Comparison of ENCODE assay signal across 8 mouse cellular contexts in the genomic region with DNA sequence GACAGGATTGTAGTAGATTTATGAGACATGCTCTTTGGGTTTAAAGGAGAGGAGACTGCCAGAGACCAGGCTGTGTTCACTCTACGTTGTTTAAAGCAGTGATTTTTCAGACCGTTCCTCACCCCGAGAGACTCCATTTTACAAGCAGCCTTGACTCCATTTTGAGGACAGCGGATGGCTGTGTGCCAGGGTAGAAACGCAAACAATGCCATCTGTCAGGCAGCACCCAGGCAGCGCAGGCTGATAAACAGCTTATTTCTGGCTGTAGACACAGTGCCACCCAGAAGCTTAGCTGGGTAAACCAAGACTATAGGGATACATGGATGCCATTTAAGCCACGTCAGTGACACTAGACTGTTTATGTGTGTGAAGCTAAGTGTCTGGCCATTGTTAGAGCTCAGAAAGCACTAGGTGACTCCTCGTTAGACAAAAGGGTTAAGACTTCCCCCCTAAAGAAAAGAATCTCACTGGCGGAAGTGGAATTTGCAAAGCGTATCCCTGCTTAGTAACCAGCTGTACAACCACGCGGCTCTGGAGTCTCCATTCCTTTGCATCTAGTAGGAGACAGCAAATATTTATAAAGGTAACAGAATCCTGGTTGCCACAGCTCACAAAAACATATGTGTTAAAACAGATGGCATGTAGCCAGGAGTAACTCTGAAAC. TPM values are rescaled to one million over a fixed set of nuclear protein-coding genes. Genes with fewer than 3 reads are reported as not detected.
DNase-seq lines count a peak whose midpoint lies in the region; ATAC-seq lines count a peak whose summit lies in the region.

No protein-coding gene starts in this region.

- WGBS in limb, embryonic 12.5 days, result 55% methylated on average over 12 of the region's 12 CpGs
- WGBS in limb, embryonic 10.5 days, result 86% methylated on average over 12 of the region's 12 CpGs
- WGBS in intestine, embryonic 14.5 days, result 33% methylated on average over 12 of the region's 12 CpGs
- 33% methylated on average over 12 of the region's 12 CpGs for WGBS in lung, embryonic 16.5 days

- H3K9ac ChIP-seq in limb, embryonic 12.5 days (replicated peaks), result no peak overlapping the region
- peak overlapping the region; percentile 34 for H3K9ac ChIP-seq in intestine, embryonic 14.5 days (ENCODE audit: low read length)
- H3K9ac ChIP-seq in lung, embryonic 16.5 days (ENCODE audit: low read length), result peak overlapping the region; percentile 12; the same call in 1 of the 2 replicates

- H3K36me3 ChIP-seq in limb, embryonic 12.5 days, result no peaks in the 10 kb centered on the region
- H3K36me3 ChIP-seq in limb, embryonic 10.5 days, result no peaks in the 10 kb centered on the region
- no peaks in the 10 kb centered on the region for H3K36me3 ChIP-seq in intestine, embryonic 14.5 days (ENCODE audit: control insufficient read depth, insufficient read depth, low read length)
- H3K36me3 ChIP-seq in lung, embryonic 16.5 days (ENCODE audit: control insufficient read depth, insufficient read depth, low read length), result no peaks in the 10 kb centered on the region

- DNase-seq in limb, embryonic 10.5 days (ENCODE audit: low spot score), result no peak
- DNase-seq in cerebellum, adult 8-10 months, result peak; percentile 77
- DNase-seq in intestine, embryonic 14.5 days (ENCODE audit: low spot score), result peak; percentile 62
- DNase-seq in right cerebral cortex, postnatal 25 days, result peak; percentile 62
- no peak for DNase-seq in embryo, embryonic 10.5 days (ENCODE audit: low spot score)
- DNase-seq in spleen, postnatal 4 days (ENCODE audit: low spot score in 2 of 2), result no peak

- no peaks in the 10 kb centered on the region for H3K27me3 ChIP-seq in limb, embryonic 12.5 days
- no peaks in the 10 kb centered on the region for H3K27me3 ChIP-seq in limb, embryonic 10.5 days (ENCODE audit: low read depth, poor library complexity, severe bottlenecking)
- no peaks in the 10 kb centered on the region for H3K27me3 ChIP-seq in intestine, embryonic 14.5 days (replicated peaks; ENCODE audit: control insufficient read depth, insufficient read depth, low read length)
- H3K27me3 ChIP-seq in lung, embryonic 16.5 days (ENCODE audit: control insufficient read depth, insufficient read depth, low read depth, low read length), result no peaks in the 10 kb centered on the region

- peak; percentile 31; the same call in 1 of the 2 replicates for ATAC-seq in limb, embryonic 12.5 days (ENCODE audit: insufficient number of reproducible peaks, insufficient read depth, low FRiP score, low TSS enrichment, low read depth)
- ATAC-seq in intestine, embryonic 14.5 days (replicated peaks; ENCODE audit: low FRiP score, low TSS enrichment, low read depth), result no peak; the same call in 1 of the 2 replicates
- ATAC-seq in lung, embryonic 16.5 days (ENCODE audit: low read depth), result peak; percentile 76; the same call in 1 of the 2 replicates

- H3K4me2 ChIP-seq in limb, embryonic 12.5 days, result peak overlapping the region; percentile 13; the same call in 1 of the 2 replicates
- peak overlapping the region; percentile 45 for H3K4me2 ChIP-seq in intestine, embryonic 14.5 days (ENCODE audit: low read length)
- peak overlapping the region; percentile 42 for H3K4me2 ChIP-seq in lung, embryonic 16.5 days (ENCODE audit: low read depth, low read length)

- no peaks in the 10 kb centered on the region for H3K9me3 ChIP-seq in limb, embryonic 12.5 days
- no peaks in the 10 kb centered on the region for H3K9me3 ChIP-seq in limb, embryonic 10.5 days (replicated peaks)
- H3K9me3 ChIP-seq in intestine, embryonic 14.5 days (ENCODE audit: control insufficient read depth, low read length), result no peaks in the 10 kb centered on the region
- H3K9me3 ChIP-seq in lung, embryonic 16.5 days (ENCODE audit: control insufficient read depth, low read length), result no peaks in the 10 kb centered on the region

- H3K4me1 ChIP-seq in limb, embryonic 12.5 days (replicated peaks), result peaks cover 6% of the 10 kb centered on the region; the same call in 1 of the 2 replicates
- H3K4me1 ChIP-seq in limb, embryonic 10.5 days, result no peaks in the 10 kb centered on the region
- H3K4me1 ChIP-seq in intestine, embryonic 14.5 days (replicated peaks; ENCODE audit: control insufficient read depth, insufficient read depth, low read length), result no peaks in the 10 kb centered on the region; the same call in 1 of the 2 replicates
- peaks cover 10% of the 10 kb centered on the region for H3K4me1 ChIP-seq in lung, embryonic 16.5 days (replicated peaks; ENCODE audit: control insufficient read depth, insufficient read depth, low read length)

- peak overlapping the region; percentile 53 for H3K27ac ChIP-seq in limb, embryonic 12.5 days
- no peak overlapping the region for H3K27ac ChIP-seq in limb, embryonic 10.5 days
- peak overlapping the region; percentile 60 for H3K27ac ChIP-seq in intestine, embryonic 14.5 days (ENCODE audit: low read depth)
- peak overlapping the region; percentile 19 for H3K27ac ChIP-seq in lung, embryonic 16.5 days (ENCODE audit: low read length)

- H3K4me3 ChIP-seq in limb, embryonic 12.5 days (replicated peaks), result no peak overlapping the region
- no peak overlapping the region for H3K4me3 ChIP-seq in limb, embryonic 10.5 days
- H3K4me3 ChIP-seq in intestine, embryonic 14.5 days (ENCODE audit: low read depth, low read length), result no peak overlapping the region
- peak overlapping the region; percentile 11 for H3K4me3 ChIP-seq in lung, embryonic 16.5 days (ENCODE audit: low read length)

RNA-seq across cellular contexts. Expression of a gene that starts 12.2 kb away (rescaled TPM):
- 53.7 and 54.9 TPM in 2 replicates for polyA plus RNA-seq in limb, embryonic 12.5 days (2016; fragmentation: Nextera tagmentation; extraction: Ambion mirVana)
- polyA plus RNA-seq in limb, embryonic 10.5 days (2016; fragmentation: Nextera tagmentation; extraction: Ambion mirVana), result 57.7 and 62.1 TPM in 2 replicates
- polyA plus RNA-seq in intestine, embryonic 14.5 days (2014; fragmentation: Nextera tagmentation; extraction: Ambion mirVana), result 23.4 and 24.2 TPM in 2 replicates
- 24.5 and 26.1 TPM in 2 replicates for polyA plus RNA-seq in lung, embryonic 16.5 days (2015; fragmentation: Nextera tagmentation; extraction: Ambion mirVana)

RNA-seq across cellular contexts. Expression of a gene that starts 49.9 kb away (rescaled TPM):
- polyA plus RNA-seq in limb, embryonic 12.5 days (2016; fragmentation: Nextera tagmentation; extraction: Ambion mirVana), result 71.0 and 73.3 TPM in 2 replicates
- polyA plus RNA-seq in limb, embryonic 10.5 days (2016; fragmentation: Nextera tagmentation; extraction: Ambion mirVana), result 93.3 and 127 TPM in 2 replicates
- 74.0 and 80.8 TPM in 2 replicates for polyA plus RNA-seq in intestine, embryonic 14.5 days (2014; fragmentation: Nextera tagmentation; extraction: Ambion mirVana)
- polyA plus RNA-seq in lung, embryonic 16.5 days (2015; fragmentation: Nextera tagmentation; extraction: Ambion mirVana), result 148 and 159 TPM in 2 replicates

Comparison
In these comparisons a context has a peak if more than half of its experiments do, and no peak if none do; other contexts are left out.
1. DNase-seq: peak in cerebellum, adult 8-10 months (single experiment), intestine, embryonic 14.5 days (single experiment) and right cerebral cortex, postnatal 25 days (single experiment); none in limb, embryonic 10.5 days (single experiment), embryo, embryonic 10.5 days (single experiment) and spleen, postnatal 4 days (0 of 2).
2. Peak in every context shown above with its lines, with median percentiles within 50 percentile points of each other: H3K4me2 ChIP-seq.